Comparison of ENCODE assay signal across 18 mouse cellular contexts in genomic region chr9:45501295-45501927, GRCm38 (mm10).
DNase-seq lines count a peak whose midpoint lies in the region; ATAC-seq and TF ChIP-seq lines count a peak whose summit lies in the region.
"Had no signal": no experiment of that assay in that cellular context is flagged by ENCODE, and none has a peak within 500 bp of the region (broad histone marks: within the 10 kb centered on the region; RNA-seq: fewer than 3 reads in every experiment).

No protein-coding gene starts in this region.

- no peak overlapping the region for H3K9ac ChIP-seq in lung, embryonic 14.5 days
- no peak overlapping the region for H3K9ac ChIP-seq in lung, postnatal 0 days (replicated peaks; ENCODE audit: low read depth)
- no peak overlapping the region for H3K9ac ChIP-seq in ES-Bruce4 (ENCODE audit: low read depth, poor library complexity, severe bottlenecking)
- no peak overlapping the region for H3K9ac ChIP-seq in forebrain, embryonic 11.5 days (ENCODE audit: low read length)
- no peak overlapping the region for H3K9ac ChIP-seq in intestine, embryonic 16.5 days (ENCODE audit: low read depth, low read length)
- H3K9ac ChIP-seq in neural tube, embryonic 15.5 days (replicated peaks), result no peak overlapping the region
- H3K9ac ChIP-seq: embryonic facial prominence, embryonic 15.5 days had no signal

- H3K36me3 ChIP-seq in lung, embryonic 14.5 days (ENCODE audit: insufficient read depth), result no peaks in the 10 kb centered on the region
- no peaks in the 10 kb centered on the region for H3K36me3 ChIP-seq in lung, postnatal 0 days (ENCODE audit: insufficient read depth, low read length)
- H3K36me3 ChIP-seq in ES-Bruce4 (ENCODE audit: control insufficient read depth, insufficient read depth, low read length, poor library complexity, severe bottlenecking), result no peaks in the 10 kb centered on the region
- no peaks in the 10 kb centered on the region for H3K36me3 ChIP-seq in forebrain, embryonic 11.5 days (ENCODE audit: control insufficient read depth, insufficient read depth, low read length)
- H3K36me3 ChIP-seq in intestine, embryonic 16.5 days (ENCODE audit: control insufficient read depth, insufficient read depth, low read length), result no peaks in the 10 kb centered on the region
- no peaks in the 10 kb centered on the region for H3K36me3 ChIP-seq in neural tube, embryonic 15.5 days
- H3K36me3 ChIP-seq: embryonic facial prominence, embryonic 15.5 days; hindbrain, embryonic 13.5 days had no signal

- DNase-seq in lung, embryonic 14.5 days, result peak; percentile 5
- no peak for DNase-seq in lung, postnatal 0 days (ENCODE audit: low spot score)
- DNase-seq in forebrain, embryonic 11.5 days (ENCODE audit: low spot score), result no peak
- DNase-seq in left cerebral cortex, adult 18-20 months (ENCODE audit: low spot score in 2 of 2), result no peak
- DNase-seq in thymus, postnatal 14 days, result no peak
- DNase-seq: adrenal gland, adult 8-10 months; cerebellum, adult 11 months; heart, adult 2 months; kidney, postnatal 25 days; layer of hippocampus, adult 9-11 months; liver; right cerebral cortex, postnatal 14 days; thymus, postnatal 36 days had no signal

- no peak overlapping the region for H3K4me2 ChIP-seq in lung, embryonic 14.5 days
- H3K4me2 ChIP-seq in lung, postnatal 0 days (replicated peaks; ENCODE audit: low read depth, low read length), result no peak overlapping the region
- 0 out of 2 replicates have a peak overlapping the region, but pooled peaks have one; percentile 16 for H3K4me2 ChIP-seq in forebrain, embryonic 11.5 days (ENCODE audit: low read depth, low read length, severe bottlenecking)
- peak overlapping the region; percentile 21; the same call in 1 of the 2 replicates for H3K4me2 ChIP-seq in intestine, embryonic 16.5 days (ENCODE audit: low read depth, low read length)
- no peak overlapping the region for H3K4me2 ChIP-seq in neural tube, embryonic 15.5 days
- H3K4me2 ChIP-seq: embryonic facial prominence, embryonic 15.5 days; hindbrain, embryonic 13.5 days had no signal

- no peaks in the 10 kb centered on the region for H3K9me3 ChIP-seq in lung, embryonic 14.5 days (ENCODE audit: low read depth, low read length)
- no peaks in the 10 kb centered on the region for H3K9me3 ChIP-seq in lung, postnatal 0 days (ENCODE audit: low read length)
- H3K9me3 ChIP-seq in ES-Bruce4 (replicated peaks; ENCODE audit: control insufficient read depth, insufficient read depth, low read length, poor library complexity, severe bottlenecking), result no peaks in the 10 kb centered on the region
- no peaks in the 10 kb centered on the region for H3K9me3 ChIP-seq in forebrain, embryonic 11.5 days (ENCODE audit: control insufficient read depth, low read length)
- no peaks in the 10 kb centered on the region for H3K9me3 ChIP-seq in intestine, embryonic 16.5 days (ENCODE audit: control insufficient read depth, low read length)
- H3K9me3 ChIP-seq in neural tube, embryonic 15.5 days (replicated peaks), result no peaks in the 10 kb centered on the region
- H3K9me3 ChIP-seq: embryonic facial prominence, embryonic 15.5 days; hindbrain, embryonic 13.5 days had no signal

- no peak for TF ChIP-seq POLR2A in ES-Bruce4 (IDR thresholded peaks at IDR 0.05; ENCODE audit: insufficient read depth, low read length)

- no peak for TF ChIP-seq EP300 in lung, postnatal 0 days (IDR thresholded peaks at IDR 0.05)
- no peak for TF ChIP-seq EP300 in ES-Bruce4 (IDR thresholded peaks at IDR 0.05; ENCODE audit: insufficient read depth, low read depth, low read length)

- H3K27me3 ChIP-seq in lung, embryonic 14.5 days (ENCODE audit: insufficient read depth, low read length), result no peaks in the 10 kb centered on the region
- H3K27me3 ChIP-seq in lung, postnatal 0 days (replicated peaks; ENCODE audit: insufficient read depth, low read length), result no peaks in the 10 kb centered on the region
- no peaks in the 10 kb centered on the region for H3K27me3 ChIP-seq in ES-Bruce4 (ENCODE audit: control insufficient read depth, insufficient read depth, low read length, poor library complexity, severe bottlenecking)
- no peaks in the 10 kb centered on the region for H3K27me3 ChIP-seq in forebrain, embryonic 11.5 days (ENCODE audit: control insufficient read depth, insufficient read depth, low read length)
- H3K27me3 ChIP-seq in intestine, embryonic 16.5 days (replicated peaks; ENCODE audit: control insufficient read depth, insufficient read depth, low read length), result no peaks in the 10 kb centered on the region
- no peaks in the 10 kb centered on the region for H3K27me3 ChIP-seq in neural tube, embryonic 15.5 days (replicated peaks)
- H3K27me3 ChIP-seq: embryonic facial prominence, embryonic 15.5 days; hindbrain, embryonic 13.5 days had no signal

- ATAC-seq in lung, embryonic 14.5 days (ENCODE audit: insufficient read depth), result no peak
- no peak for ATAC-seq in lung, postnatal 0 days
- ATAC-seq in forebrain, embryonic 11.5 days (replicated peaks; ENCODE audit: low FRiP score), result no peak
- no peak for ATAC-seq in intestine, embryonic 16.5 days
- no peak for ATAC-seq in neural tube, embryonic 15.5 days (ENCODE audit: low FRiP score)

- no peak for TF ChIP-seq CTCF in lung, embryonic 14.5 days (IDR thresholded peaks at IDR 0.05; ENCODE audit: low read depth)
- TF ChIP-seq CTCF in lung, postnatal 0 days (IDR thresholded peaks at IDR 0.05), result no peak
- no peak for TF ChIP-seq CTCF in ES-Bruce4 (IDR thresholded peaks at IDR 0.05; ENCODE audit: low read depth, low read length)

- 49% methylated on average over 5 of the region's 5 CpGs for WGBS in lung, embryonic 14.5 days
- WGBS in lung, postnatal 0 days, result 57% methylated on average over 5 of the region's 5 CpGs
- 49% methylated on average over 5 of the region's 5 CpGs for WGBS in forebrain, embryonic 11.5 days
- 59% methylated on average over 5 of the region's 5 CpGs for WGBS in intestine, embryonic 16.5 days
- 69% methylated on average over 5 of the region's 5 CpGs for WGBS in neural tube, embryonic 15.5 days

- no peak overlapping the region for H3K4me3 ChIP-seq in lung, embryonic 14.5 days (ENCODE audit: low read depth, low read length)
- H3K4me3 ChIP-seq in lung, postnatal 0 days (ENCODE audit: low read depth, low read length), result no peak overlapping the region
- no peak overlapping the region for H3K4me3 ChIP-seq in ES-Bruce4 (ENCODE audit: low read depth, low read length)
- H3K4me3 ChIP-seq in forebrain, embryonic 11.5 days (ENCODE audit: low read depth, low read length), result no peak overlapping the region
- no peak overlapping the region for H3K4me3 ChIP-seq in intestine, embryonic 16.5 days (ENCODE audit: low read length)
- no peak overlapping the region for H3K4me3 ChIP-seq in neural tube, embryonic 15.5 days (replicated peaks)
- H3K4me3 ChIP-seq: embryonic facial prominence, embryonic 15.5 days; heart, adult 2 months; hindbrain, embryonic 13.5 days had no signal

- H3K27ac ChIP-seq in lung, embryonic 14.5 days (ENCODE audit: low read depth), result no peak overlapping the region
- no peak overlapping the region; the same call in 1 of the 2 replicates for H3K27ac ChIP-seq in lung, postnatal 0 days (ENCODE audit: low read length)
- H3K27ac ChIP-seq in ES-Bruce4 (ENCODE audit: insufficient read depth, low read length), result peak overlapping the region; percentile 76
- H3K27ac ChIP-seq in forebrain, embryonic 11.5 days (ENCODE audit: low read depth, low read length), result 0 out of 2 replicates have a peak overlapping the region, but pooled peaks have one; percentile 4
- H3K27ac ChIP-seq in intestine, embryonic 16.5 days (ENCODE audit: low read length), result peak overlapping the region; percentile 5; the same call in 1 of the 2 replicates
- H3K27ac ChIP-seq in neural tube, embryonic 15.5 days (replicated peaks), result no peak overlapping the region
- H3K27ac ChIP-seq: embryonic facial prominence, embryonic 15.5 days; heart, adult 2 months; hindbrain, embryonic 13.5 days had no signal

- H3K4me1 ChIP-seq in lung, embryonic 14.5 days (ENCODE audit: insufficient read depth), result peaks cover 12% of the 10 kb centered on the region
- H3K4me1 ChIP-seq in lung, postnatal 0 days (ENCODE audit: insufficient read depth, low read depth, low read length), result peaks cover 2% of the 10 kb centered on the region; the same call in 1 of the 2 replicates
- H3K4me1 ChIP-seq in ES-Bruce4 (ENCODE audit: control insufficient read depth, insufficient read depth, low read length), result peaks cover 9% of the 10 kb centered on the region
- peaks cover 18% of the 10 kb centered on the region for H3K4me1 ChIP-seq in forebrain, embryonic 11.5 days (replicated peaks; ENCODE audit: control insufficient read depth, insufficient read depth, low read length)
- peaks cover 34% of the 10 kb centered on the region for H3K4me1 ChIP-seq in intestine, embryonic 16.5 days (ENCODE audit: control insufficient read depth, insufficient read depth, low read length)
- peaks cover 56% of the 10 kb centered on the region for H3K4me1 ChIP-seq in neural tube, embryonic 15.5 days

Comparison
In these comparisons a context has a peak if more than half of its experiments do, and no peak if none do; other contexts are left out.
1. H3K27ac ChIP-seq: peak in ES-Bruce4 (single experiment), forebrain, embryonic 11.5 days (single experiment) and intestine, embryonic 16.5 days (single experiment); none in lung, embryonic 14.5 days (single experiment), lung, postnatal 0 days (single experiment) and neural tube, embryonic 15.5 days (single experiment).
2. H3K4me2 ChIP-seq: peak in forebrain, embryonic 11.5 days (single experiment) and intestine, embryonic 16.5 days (single experiment); none in lung, embryonic 14.5 days (single experiment), lung, postnatal 0 days (single experiment) and neural tube, embryonic 15.5 days (single experiment).